34 mouse cellular contexts compared by ENCODE assay signal in genomic region chr10:87518585-87518984, GRCm38 (mm10). TPM values are rescaled to one million over a fixed set of nuclear protein-coding genes. Genes with fewer than 3 reads are reported as not detected.
A peak's percentile ranks its signal among the peaks of the same experiment; 100 is the strongest.
DNase-seq lines count a peak whose midpoint lies in the region; ATAC-seq and TF ChIP-seq lines count a peak whose summit lies in the region.
"Had no signal": no experiment of that assay in that cellular context is flagged by ENCODE, and none has a peak within 500 bp of the region (broad histone marks: within the 10 kb centered on the region; RNA-seq: fewer than 3 reads in every experiment).

No protein-coding gene starts in this region.

- H3K36me3 ChIP-seq in liver, adult 2 months (ENCODE audit: control insufficient read depth, insufficient read depth, low read length) = peaks cover 2% of the 10 kb centered on the region
- no peaks in the 10 kb centered on the region for H3K36me3 ChIP-seq in liver, embryonic 11.5 days (ENCODE audit: control insufficient read depth, insufficient read depth, low read length)
- no peaks in the 10 kb centered on the region for H3K36me3 ChIP-seq in kidney, embryonic 16.5 days (ENCODE audit: insufficient read depth, low read length)
- H3K36me3 ChIP-seq in embryonic facial prominence, embryonic 10.5 days (replicated peaks) = no peaks in the 10 kb centered on the region
- H3K36me3 ChIP-seq in midbrain, embryonic 11.5 days (ENCODE audit: control insufficient read depth, insufficient read depth, low read length) = no peaks in the 10 kb centered on the region
- H3K36me3 ChIP-seq: hindbrain, embryonic 12.5 days; intestine, embryonic 15.5 days; limb, embryonic 13.5 days; midbrain, embryonic 15.5 days; neural tube, embryonic 15.5 days had no signal

- H3K4me1 ChIP-seq in liver, adult 2 months (ENCODE audit: control insufficient read depth, insufficient read depth, low read length) = peaks cover 17% of the 10 kb centered on the region
- no peaks in the 10 kb centered on the region for H3K4me1 ChIP-seq in liver, embryonic 11.5 days (replicated peaks; ENCODE audit: control insufficient read depth, insufficient read depth, low read length)
- no peaks in the 10 kb centered on the region for H3K4me1 ChIP-seq in kidney, embryonic 16.5 days (ENCODE audit: insufficient read depth, low read length)
- no peaks in the 10 kb centered on the region for H3K4me1 ChIP-seq in embryonic facial prominence, embryonic 10.5 days
- H3K4me1 ChIP-seq in midbrain, embryonic 11.5 days (ENCODE audit: control insufficient read depth, insufficient read depth, low read length) = no peaks in the 10 kb centered on the region
- H3K4me1 ChIP-seq: hindbrain, embryonic 12.5 days; intestine, embryonic 15.5 days; limb, embryonic 13.5 days; midbrain, embryonic 15.5 days; neural tube, embryonic 15.5 days had no signal

- no peak overlapping the region for H3K4me2 ChIP-seq in liver, embryonic 11.5 days
- no peak overlapping the region for H3K4me2 ChIP-seq in kidney, embryonic 16.5 days (replicated peaks; ENCODE audit: low read depth, low read length)
- H3K4me2 ChIP-seq in midbrain, embryonic 11.5 days = no peak overlapping the region
- H3K4me2 ChIP-seq: heart, embryonic 11.5 days; hindbrain, embryonic 12.5 days; intestine, embryonic 15.5 days; limb, embryonic 13.5 days; lung, embryonic 14.5 days; midbrain, embryonic 15.5 days; neural tube, embryonic 15.5 days had no signal

- no peak overlapping the region for H3K9ac ChIP-seq in liver, adult 2 months (ENCODE audit: low read depth, low read length)
- H3K9ac ChIP-seq in liver, embryonic 11.5 days (ENCODE audit: low read depth, low read length) = no peak overlapping the region
- H3K9ac ChIP-seq in kidney, embryonic 16.5 days (replicated peaks; ENCODE audit: low read length) = no peak overlapping the region
- H3K9ac ChIP-seq in midbrain, embryonic 11.5 days (ENCODE audit: low read length) = no peak overlapping the region
- H3K9ac ChIP-seq: hindbrain, embryonic 12.5 days; intestine, embryonic 15.5 days; limb, embryonic 13.5 days; lung, embryonic 14.5 days; midbrain, embryonic 15.5 days; neural tube, embryonic 15.5 days had no signal

- no peaks in the 10 kb centered on the region for H3K27me3 ChIP-seq in liver, adult 2 months (ENCODE audit: control insufficient read depth, insufficient read depth, low read length)
- H3K27me3 ChIP-seq in liver, embryonic 11.5 days (replicated peaks; ENCODE audit: control insufficient read depth, insufficient read depth, low read length) = no peaks in the 10 kb centered on the region
- no peaks in the 10 kb centered on the region for H3K27me3 ChIP-seq in kidney, embryonic 16.5 days (ENCODE audit: insufficient read depth, low read length)
- no peaks in the 10 kb centered on the region for H3K27me3 ChIP-seq in embryonic facial prominence, embryonic 10.5 days (replicated peaks; ENCODE audit: low read depth, poor library complexity, severe bottlenecking)
- no peaks in the 10 kb centered on the region for H3K27me3 ChIP-seq in midbrain, embryonic 11.5 days (ENCODE audit: control insufficient read depth, insufficient read depth, low read length)
- H3K27me3 ChIP-seq: hindbrain, embryonic 12.5 days; intestine, embryonic 15.5 days; limb, embryonic 13.5 days; midbrain, embryonic 15.5 days; neural tube, embryonic 15.5 days had no signal

- ATAC-seq in liver, embryonic 11.5 days (replicated peaks; ENCODE audit: low FRiP score) = no peak
- 0 out of 2 replicates have a peak, but pooled peaks have one; percentile 42 for ATAC-seq in kidney, embryonic 16.5 days (ENCODE audit: low FRiP score, low TSS enrichment)
- ATAC-seq in midbrain, embryonic 11.5 days (ENCODE audit: low FRiP score) = no peak
- ATAC-seq: CD4-positive, CD25-positive, alpha-beta regulatory T cell, adult 4 months; hindbrain, postnatal 0 days; intestine, embryonic 15.5 days; midbrain, embryonic 15.5 days had no signal

- H3K27ac ChIP-seq in liver, adult 2 months (replicated peaks; ENCODE audit: insufficient read depth, low read depth, low read length) = peak overlapping the region; percentile 34
- H3K27ac ChIP-seq in liver, embryonic 11.5 days (ENCODE audit: low read depth, low read length) = no peak overlapping the region
- peak overlapping the region; percentile 44 for H3K27ac ChIP-seq in kidney, embryonic 16.5 days (ENCODE audit: low read length)
- H3K27ac ChIP-seq in embryonic facial prominence, embryonic 10.5 days (replicated peaks) = no peak overlapping the region
- H3K27ac ChIP-seq in midbrain, embryonic 11.5 days (ENCODE audit: low read depth, low read length) = no peak overlapping the region
- H3K27ac ChIP-seq: hindbrain, embryonic 12.5 days; hindbrain, postnatal 0 days; intestine, embryonic 15.5 days; limb, embryonic 13.5 days; midbrain, embryonic 15.5 days; neural tube, embryonic 15.5 days had no signal

- no peak for TF ChIP-seq POLR2A in liver, adult 2 months (IDR thresholded peaks at IDR 0.05; ENCODE audit: extremely low read depth, insufficient read depth, low read length)

- no peak overlapping the region for H3K4me3 ChIP-seq in liver, adult 2 months (ENCODE audit: insufficient read depth, low read depth, low read length)
- H3K4me3 ChIP-seq in liver, embryonic 11.5 days (ENCODE audit: low read depth, low read length) = no peak overlapping the region
- no peak overlapping the region for H3K4me3 ChIP-seq in kidney, embryonic 16.5 days (ENCODE audit: low read length)
- no peak overlapping the region for H3K4me3 ChIP-seq in embryonic facial prominence, embryonic 10.5 days
- no peak overlapping the region for H3K4me3 ChIP-seq in midbrain, embryonic 11.5 days (ENCODE audit: low read depth, low read length)
- H3K4me3 ChIP-seq: erythroblast, embryonic 14.5 days; hindbrain, embryonic 12.5 days; intestine, embryonic 15.5 days; limb, embryonic 13.5 days; midbrain, embryonic 15.5 days; neural tube, embryonic 15.5 days had no signal

- TF ChIP-seq CTCF in liver, adult 2 months (IDR thresholded peaks at IDR 0.05; ENCODE audit: low read depth, low read length) = no peak

- H3K9me3 ChIP-seq in liver, embryonic 11.5 days (ENCODE audit: control insufficient read depth, low read length) = no peaks in the 10 kb centered on the region
- H3K9me3 ChIP-seq in kidney, embryonic 16.5 days (ENCODE audit: low read length) = no peaks in the 10 kb centered on the region
- H3K9me3 ChIP-seq in embryonic facial prominence, embryonic 10.5 days = no peaks in the 10 kb centered on the region
- H3K9me3 ChIP-seq in midbrain, embryonic 11.5 days (ENCODE audit: control insufficient read depth, low read length) = no peaks in the 10 kb centered on the region
- H3K9me3 ChIP-seq: hindbrain, embryonic 12.5 days; intestine, embryonic 15.5 days; limb, embryonic 13.5 days; midbrain, embryonic 15.5 days; neural tube, embryonic 15.5 days had no signal

- peak; percentile 99 for DNase-seq in liver, adult 2 months (ENCODE audit: extremely low read depth, low read depth, low spot score)
- no peak for DNase-seq in liver, embryonic 11.5 days (ENCODE audit: low spot score)
- peak; percentile 48 to 56 for DNase-seq in kidney, postnatal 25 days
- peak; percentile 45 for DNase-seq in yolk sac, embryonic 10.5 days (ENCODE audit: low spot score)
- no peak for DNase-seq in embryonic facial prominence, embryonic 10.5 days (ENCODE audit: low spot score)
- DNase-seq in midbrain, embryonic 11.5 days (ENCODE audit: low spot score, missing footprints) = no peak
- DNase-seq: adrenal gland, postnatal 25 days; cerebellum, adult 18-20 months; cerebellum, postnatal 10 days; gastrocnemius, postnatal 25 days; heart, adult 11 months; heart, postnatal 36 days; lung, embryonic 14.5 days; lung, postnatal 14 days; retina, postnatal 1 day; right cerebral cortex, postnatal 14 days; thymus, postnatal 4 days had no signal

- 20% methylated on average over 2 of the region's 2 CpGs for WGBS in liver, adult 2 months
- WGBS in liver, embryonic 11.5 days = 58% methylated on average over 2 of the region's 2 CpGs
- WGBS in kidney, embryonic 16.5 days = 60% methylated on average over 2 of the region's 2 CpGs
- 75% methylated on average over 2 of the region's 2 CpGs for WGBS in embryonic facial prominence, embryonic 10.5 days
- WGBS in midbrain, embryonic 11.5 days = 84% methylated on average over 2 of the region's 2 CpGs

- peaks cover 20% of the 10 kb centered on the region for H3K79me2 ChIP-seq in liver, adult 2 months (ENCODE audit: control insufficient read depth, insufficient read depth, low read length)

RNA-seq across cellular contexts. Expression of gene Pah, which starts 3.0 kb away (rescaled TPM):
- total RNA-seq in liver, adult 2 months (2014; rRNA removed) = 1,376 and 1,431 TPM in 2 replicates
- 489 and 575 TPM in 2 replicates for polyA plus RNA-seq in liver, adult 2 months (2012; rRNA removed)
- 4.6 and 5.0 TPM in 2 replicates for polyA plus RNA-seq in liver, embryonic 11.5 days (2014; fragmentation: Nextera tagmentation; extraction: Ambion mirVana)
- 7.6 and 8.3 TPM in 2 replicates for polyA plus RNA-seq in kidney, embryonic 16.5 days (2015; fragmentation: Nextera tagmentation; extraction: Ambion mirVana)
- not detected in 2 replicates for polyA plus RNA-seq in embryonic facial prominence, embryonic 10.5 days (2016; fragmentation: Nextera tagmentation; extraction: Ambion mirVana)
- polyA plus RNA-seq in midbrain, embryonic 11.5 days (2014; fragmentation: Nextera tagmentation; extraction: Ambion mirVana) = 0.15 TPM in 1 of 2 replicates, not detected in the other
- total RNA-seq: adrenal gland, postnatal 25 days; common myeloid progenitor, adult 5-6 weeks; gastrocnemius, postnatal 25 days; layer of hippocampus, adult 18-20 months; layer of hippocampus, postnatal 10 days had no signal
- polyA plus RNA-seq: CD4-positive, CD25-positive, alpha-beta regulatory T cell, adult 4 months; embryonic facial prominence, embryonic 14.5 days; erythroblast, embryonic 14.5 days; forebrain, embryonic 11.5 days; hindbrain, embryonic 12.5 days; lung, embryonic 14.5 days; midbrain, embryonic 15.5 days; neural tube, embryonic 15.5 days; small intestine, adult 2 months had no signal

RNA-seq across cellular contexts. Expression of gene Ascl1, which starts 25.1 kb away (rescaled TPM):
- not detected in 2 replicates for total RNA-seq in liver, adult 2 months (2014; rRNA removed)
- polyA plus RNA-seq in liver, adult 2 months (2012; rRNA removed) = not detected in 2 replicates
- polyA plus RNA-seq in liver, embryonic 11.5 days (2014; fragmentation: Nextera tagmentation; extraction: Ambion mirVana) = 0.78 and 0.91 TPM in 2 replicates
- 0.92 and 1.4 TPM in 2 replicates for polyA plus RNA-seq in kidney, embryonic 16.5 days (2015; fragmentation: Nextera tagmentation; extraction: Ambion mirVana)
- 4.8 and 5.7 TPM in 2 replicates for polyA plus RNA-seq in embryonic facial prominence, embryonic 10.5 days (2016; fragmentation: Nextera tagmentation; extraction: Ambion mirVana)
- polyA plus RNA-seq in midbrain, embryonic 11.5 days (2014; fragmentation: Nextera tagmentation; extraction: Ambion mirVana) = 94.5 and 95.2 TPM in 2 replicates
- total RNA-seq: common myeloid progenitor, adult 5-6 weeks; gastrocnemius, postnatal 25 days; heart, postnatal 36 days had no signal
- polyA plus RNA-seq: CD4-positive, CD25-positive, alpha-beta regulatory T cell, adult 4 months; erythroblast, embryonic 14.5 days; limb, embryonic 13.5 days; testis, adult 2 months had no signal

Comparison
In these comparisons a context has a peak if more than half of its experiments do, and no peak if none do; other contexts are left out.
1. DNase-seq: peak in liver, adult 2 months (single experiment), kidney, postnatal 25 days (2 of 2) and yolk sac, embryonic 10.5 days (single experiment); none in liver, embryonic 11.5 days (single experiment), embryonic facial prominence, embryonic 10.5 days (single experiment) and midbrain, embryonic 11.5 days (single experiment).
2. H3K27ac ChIP-seq: peak in liver, adult 2 months (single experiment) and kidney, embryonic 16.5 days (single experiment); none in liver, embryonic 11.5 days (single experiment), embryonic facial prominence, embryonic 10.5 days (single experiment) and midbrain, embryonic 11.5 days (single experiment).
3. RNA of gene Pah, which starts 3.0 kb away (polyA plus RNA-seq): 489 to 575 TPM in liver, adult 2 months; 7.6 to 8.3 TPM in kidney, embryonic 16.5 days, 4.6 to 5.0 TPM in liver, embryonic 11.5 days, 0.15 TPM in midbrain, embryonic 11.5 days and not detected in embryonic facial prominence, embryonic 10.5 days; every median in the first group is over 10 times any median in the second.
4. RNA of gene Ascl1, which starts 25.1 kb away (polyA plus RNA-seq): 94.5 to 95.2 TPM in midbrain, embryonic 11.5 days; 4.8 to 5.7 TPM in embryonic facial prominence, embryonic 10.5 days, 0.92 to 1.4 TPM in kidney, embryonic 16.5 days, 0.78 to 0.91 TPM in liver, embryonic 11.5 days and not detected in liver, adult 2 months; every median in the first group is over 10 times any median in the second.